Mouse (Mus musculus) liver, embryonic 12.5 days (tissue): Measurements from ENCODE around the gene Ndrg4. TPM values are rescaled to one million over a fixed set of nuclear protein-coding genes. Genes with fewer than 3 reads are reported as not detected.

Experiments
- ATAC-seq: fragments of 200-750 bp; cut with Nextera tagmentation; 2 replicates; pipeline ENCODE4 v1.8.0; 2017; ENCODE audit warnings: moderate number of reproducible peaks, mild to moderate bottlenecking, moderate library complexity
- H3K27ac ChIP-seq: fragments of 300-500 bp; sonication (generic); 2 replicates; pipeline ENCODE4 v1.5.1; 2016; ENCODE audit warnings: mild to moderate bottlenecking
- H3K27me3 ChIP-seq: fragments of 300-500 bp; sonication (generic); replicated peaks from 2 replicates; pipeline ENCODE4 v1.6.1; 2016; ENCODE audit warnings: mild to moderate bottlenecking, moderate library complexity
- H3K36me3 ChIP-seq: fragments of 300-500 bp; sonication (generic); 2 replicates; pipeline ENCODE4 v1.6.1; 2016; ENCODE audit warnings: mild to moderate bottlenecking, moderate library complexity
- H3K4me1 ChIP-seq: fragments of 300-500 bp; sonication (generic); 2 replicates; pipeline ENCODE4 v1.6.1; 2016
- H3K4me2 ChIP-seq: fragments of 300-500 bp; sonication (generic); 2 replicates; pipeline ENCODE4 v1.6.1; 2016; ENCODE audit warnings: mild to moderate bottlenecking, moderate library complexity
- H3K4me3 ChIP-seq: fragments of 300-500 bp; sonication (generic); 2 replicates; pipeline ENCODE4 v1.5.1; 2016; ENCODE audit warnings: mild to moderate bottlenecking, moderate library complexity
- H3K9ac ChIP-seq: fragments of 300-500 bp; sonication (generic); 2 replicates; pipeline ENCODE4 v1.6.1; 2016; ENCODE audit warnings: mild to moderate bottlenecking, moderate library complexity
- H3K9me3 ChIP-seq: fragments of 300-500 bp; sonication (generic); replicated peaks from 2 replicates; pipeline ENCODE4 v1.6.1; 2016; ENCODE audit warnings: mild to moderate bottlenecking, moderate library complexity
- WGBS: fragments of 180-500 bp; shearing (Covaris S2); methylation state at CpG from one replicate; pipeline ENCODE4 v1.1.7; 2016; ENCODE audit not compliant: insufficient replicate concordance; 5-methylcytosine and 5-hydroxymethylcytosine counted together
- microRNA-seq: library from miRNA; unstranded; fragments of <30 nt; microRNA quantifications from one replicate; pipeline ENCODE4, GENCODE M21; 2017
- polyA plus RNA-seq: library from polyadenylated mRNA; unstranded; fragments of >200 nt; fragmentation: Nextera tagmentation; extraction: Ambion mirVana; gene quantifications from 2 replicates; pipeline ENCODE4 v1.2.1, GENCODE M21; 2016

Gene Ndrg4
- polyA plus RNA-seq, 1 experiment from 2014 or later, result 1.9 TPM

GRCm38 (mm10) chr8:95751924-95752323 lies 75.1 kb downstream of the Ndrg4 start:
- Histone ChIP-seq H3K4me3 (no peak overlapping the region), H3K27ac (no peak overlapping the region), H3K36me3 (peaks cover 96% of the 10 kb centered on the region), H3K27me3 (no peaks in the 10 kb centered on the region), H3K9me3 (no peaks in the 10 kb centered on the region), H3K4me2 (no peak overlapping the region), H3K9ac (no peak overlapping the region), H3K4me1 (no peaks in the 10 kb centered on the region)
- 93% methylated on average over 1 of the region's 1 CpGs for WGBS
- ATAC-seq, result no peak

GRCm38 (mm10) chr8:95760323-95760722 lies 83.5 kb downstream of the Ndrg4 start:
- H3K9me3 ChIP-seq, result no peaks in the 10 kb centered on the region
- H3K4me3 ChIP-seq, result no peak overlapping the region
- no peak overlapping the region for H3K9ac ChIP-seq
- H3K27me3 ChIP-seq, result no peaks in the 10 kb centered on the region
- H3K27ac ChIP-seq, result no peak overlapping the region
- ATAC-seq, result no peak
- H3K4me2 ChIP-seq, result no peak overlapping the region
- H3K4me1 ChIP-seq, result peaks cover 3% of the 10 kb centered on the region; the same call in 1 of the 2 replicates
- H3K36me3 ChIP-seq, result peaks cover 93% of the 10 kb centered on the region
- WGBS, result 44% methylated on average over 6 of the region's 6 CpGs

- Histone ChIP-seq H3K4me1 (peaks cover 3% of the 10 kb centered on the region; the same call in 1 of the 2 replicates), H3K27ac (no peak overlapping the region), H3K4me2 (no peak overlapping the region), H3K9ac (no peak overlapping the region), H3K27me3 (no peaks in the 10 kb centered on the region), H3K36me3 (peaks cover 95% of the 10 kb centered on the region), H3K4me3 (no peak overlapping the region), H3K9me3 (no peaks in the 10 kb centered on the region)
- 90% methylated on average over 1 of the region's 1 CpGs for WGBS
- ATAC-seq, result no peak
These were observed 87.4 kb downstream of the Ndrg4 start for GRCm38 (mm10) chr8:95764133-95764532.

Small RNA genes within 50 kb of the gene (microRNA-seq; reads per million reads assigned to microRNA genes)
- 1.1 reads per million for gene Mir7073

Other genes with a start within 250 kb of the Ndrg4 start
- gene Cfap20, start 242.1 kb upstream of the Ndrg4 start, polyA plus RNA-seq, result 44.2 and 45.9 TPM in 2 replicates
- gene Csnk2a2, start 186.9 kb upstream of the Ndrg4 start, polyA plus RNA-seq, result 7.2 and 7.3 TPM in 2 replicates
- gene Ccdc113, start 142.9 kb upstream of the Ndrg4 start, polyA plus RNA-seq, result not detected in 2 replicates
- gene Prss54, start 100.6 kb upstream of the Ndrg4 start, polyA plus RNA-seq, result not detected in 2 replicates
- gene Gins3, start 43.5 kb upstream of the Ndrg4 start, polyA plus RNA-seq, result 13.8 and 14.1 TPM in 2 replicates
- 29.8 and 32.7 TPM in 2 replicates for gene Setd6, start 38.9 kb downstream of the Ndrg4 start, polyA plus RNA-seq
- 47.7 and 53.7 TPM in 2 replicates for gene Cnot1, start 130.5 kb downstream of the Ndrg4 start, polyA plus RNA-seq
- gene Sap18b, start 148.4 kb downstream of the Ndrg4 start, polyA plus RNA-seq, result 348 and 354 TPM in 2 replicates
- gene Slc38a7, start 176.6 kb downstream of the Ndrg4 start, polyA plus RNA-seq, result 9.7 and 10.3 TPM in 2 replicates
- 203 and 223 TPM in 2 replicates for gene Got2, start 211.6 kb downstream of the Ndrg4 start, polyA plus RNA-seq